Mouse (Mus musculus) heart, adult 8-10 months (tissue): Measurements from ENCODE around the gene Supt3. TPM values are rescaled to one million over a fixed set of nuclear protein-coding genes. Genes with fewer than 3 reads are reported as not detected.

Experiments
- DNase-seq: peaks from one replicate; pipeline ENCODE4 v3.0.0; 2022; ENCODE audit warnings: low spot score
- total RNA-seq, 4 experiments: library from RNA; stranded (reverse); gene quantifications; 2 replicates each; pipeline ENCODE4 v1.2.4; 2022

The Supt3 gene
- total RNA-seq, 4 experiments from 2014 or later, result 15.4 to 18.3 (median 17.4) TPM

DNA sequence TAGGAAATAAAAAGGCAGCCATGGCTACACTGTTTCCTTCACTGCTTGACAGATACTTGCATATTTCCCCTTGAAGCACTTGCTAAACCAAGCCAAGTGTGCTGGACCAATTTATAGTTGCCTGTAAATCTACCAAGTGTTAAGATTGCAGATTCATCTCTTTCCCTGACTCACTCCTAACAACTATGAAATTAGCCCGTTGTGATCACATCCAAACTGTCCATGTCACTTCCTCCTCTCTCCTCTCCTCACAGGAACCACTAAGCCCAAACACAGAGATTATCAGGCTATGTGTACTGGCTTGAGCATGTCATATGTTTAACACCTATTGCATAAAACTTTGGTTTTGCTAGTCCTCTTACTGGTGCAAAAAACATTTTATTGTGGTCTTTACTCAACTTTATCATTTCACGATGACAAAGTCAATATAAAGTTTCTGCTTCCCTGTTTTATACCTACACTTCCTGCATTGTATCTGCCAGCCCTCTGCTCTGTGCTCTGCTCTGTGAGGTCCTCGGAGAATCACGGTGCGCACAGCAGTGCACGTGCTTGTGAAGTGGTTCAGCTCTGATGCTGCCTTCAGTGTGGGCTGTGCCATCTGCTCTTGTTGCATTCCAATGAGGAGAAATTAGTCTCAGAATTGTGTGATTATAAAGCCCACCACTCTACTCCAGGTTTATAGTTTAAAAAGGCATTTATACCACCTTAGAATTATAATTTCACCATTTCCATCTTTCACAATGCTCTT lies 186.3 kb downstream of the Supt3 start:
- DNase-seq, result no peak

- no peak for DNase-seq
These were observed 190.2 kb downstream of the Supt3 start for GRCm38 (mm10) chr17:44967186-44967585.

GRCm38 (mm10) chr17:44970255-44970654 lies 193.3 kb downstream of the Supt3 start:
- DNase-seq, result no peak

GRCm38 (mm10) chr17:44973489-44973888 lies 196.5 kb downstream of the Supt3 start:
- DNase-seq, result no peak

- DNase-seq, result no peak
These were observed 200.7 kb downstream of the Supt3 start for GRCm38 (mm10) chr17:44977690-44978089.

DNA sequence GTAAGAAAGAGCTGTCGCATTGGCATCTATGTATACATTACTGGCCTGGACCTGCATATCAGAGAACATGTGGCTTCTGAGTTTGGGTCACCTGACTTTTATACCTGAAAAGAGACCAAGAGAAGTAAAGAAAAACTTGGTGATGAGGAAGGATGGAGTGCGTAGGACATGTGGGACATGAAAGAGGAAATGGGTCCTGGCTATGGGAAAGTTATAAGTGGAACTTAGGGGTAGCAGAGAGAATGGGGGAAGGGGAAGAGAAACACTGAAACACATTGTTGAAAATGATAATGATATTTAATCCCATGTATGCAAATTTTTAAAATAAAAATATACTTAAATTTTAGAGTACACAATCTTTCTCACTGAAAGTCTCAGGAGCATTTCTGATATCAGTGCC lies 211.0 kb downstream of the Supt3 start:
- no peak for DNase-seq

- no peak for DNase-seq
These were observed 226.4 kb downstream of the Supt3 start for GRCm38 (mm10) chr17:45003311-45003710.

- DNase-seq, result no peak
These were observed 227.7 kb downstream of the Supt3 start for GRCm38 (mm10) chr17:45004477-45005170.

GRCm38 (mm10) chr17:45007461-45007860 lies 230.5 kb downstream of the Supt3 start:
- no peak for DNase-seq

GRCm38 (mm10) chr17:45008663-45009062 lies 231.7 kb downstream of the Supt3 start:
- DNase-seq, result no peak

DNA sequence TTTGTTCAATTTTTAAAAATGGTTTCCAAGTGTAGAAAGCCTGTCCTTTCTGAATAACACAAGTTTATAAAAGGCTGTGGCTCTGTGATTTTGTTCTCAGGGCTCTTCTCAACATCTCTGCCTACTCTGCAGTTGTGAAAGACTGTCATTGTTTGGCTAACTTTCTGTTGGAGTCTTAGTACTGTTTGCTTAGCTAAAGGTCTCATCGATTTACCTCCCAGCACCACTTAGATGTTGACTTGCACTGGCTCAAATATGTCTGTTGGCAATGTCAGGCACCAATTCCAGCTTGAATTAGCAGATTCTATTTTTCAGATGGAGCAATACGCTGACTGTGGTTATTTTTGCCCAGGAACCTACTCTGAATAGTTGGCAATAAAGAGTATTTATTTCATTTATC lies 233.5 kb downstream of the Supt3 start:
- DNase-seq, result no peak

DNA sequence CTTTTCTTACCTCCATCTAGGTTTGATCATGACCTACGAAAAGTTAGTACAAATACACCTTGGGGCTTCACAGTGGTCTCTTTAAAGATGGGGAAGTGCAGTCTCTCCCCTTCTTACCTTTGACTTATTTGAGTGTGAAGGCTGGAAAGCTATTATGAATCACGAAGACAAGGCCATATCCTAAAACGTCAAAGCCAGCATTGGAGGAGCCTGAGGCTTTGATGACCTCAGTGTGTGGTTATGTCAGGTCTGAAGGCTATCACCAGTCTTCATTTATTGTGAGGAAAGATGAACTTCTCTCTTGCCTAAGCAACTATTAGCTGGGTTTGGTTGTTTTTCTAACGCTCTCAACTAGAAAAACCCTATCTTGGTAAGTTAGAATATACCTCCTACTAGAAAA lies 239.8 kb downstream of the Supt3 start:
- no peak for DNase-seq

DNA sequence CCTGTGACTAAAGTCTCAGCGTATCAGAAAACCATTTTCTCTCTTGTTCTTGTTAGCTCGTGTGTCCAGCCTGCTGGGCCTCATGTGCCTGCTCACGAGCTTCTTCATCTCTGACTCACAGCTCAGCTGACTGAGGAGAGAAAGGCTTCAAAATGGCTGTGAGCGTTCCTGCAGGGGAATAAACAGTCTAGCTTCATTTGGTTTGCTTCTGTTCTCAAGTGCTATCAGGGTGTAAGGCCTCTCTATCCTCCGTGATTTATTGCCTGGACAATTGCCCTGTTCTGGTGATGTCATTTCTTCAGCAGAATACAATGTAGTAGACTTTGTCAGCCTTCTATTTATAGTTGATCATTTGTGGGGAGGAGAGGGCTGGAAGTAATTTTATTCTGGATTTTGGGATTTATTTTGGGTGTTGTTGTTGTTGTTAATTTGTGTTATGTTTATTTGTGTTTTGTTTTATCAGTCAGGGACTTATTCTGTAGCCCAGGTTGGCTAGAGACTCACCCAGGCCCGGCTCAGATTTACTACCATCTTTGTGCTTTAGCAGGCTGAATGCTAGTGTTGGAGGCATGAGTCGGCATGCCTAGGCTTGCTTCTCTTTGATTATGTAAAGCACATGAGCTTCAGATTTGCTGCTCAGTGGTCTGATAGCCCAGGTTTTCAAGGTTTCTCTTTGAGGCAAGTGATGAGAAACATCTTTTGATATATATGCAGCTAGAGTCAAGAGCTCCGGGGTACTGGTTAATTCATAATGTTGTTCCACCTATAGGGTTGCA lies 243.4 kb downstream of the Supt3 start:
- peak; percentile 54 for DNase-seq

DNA sequence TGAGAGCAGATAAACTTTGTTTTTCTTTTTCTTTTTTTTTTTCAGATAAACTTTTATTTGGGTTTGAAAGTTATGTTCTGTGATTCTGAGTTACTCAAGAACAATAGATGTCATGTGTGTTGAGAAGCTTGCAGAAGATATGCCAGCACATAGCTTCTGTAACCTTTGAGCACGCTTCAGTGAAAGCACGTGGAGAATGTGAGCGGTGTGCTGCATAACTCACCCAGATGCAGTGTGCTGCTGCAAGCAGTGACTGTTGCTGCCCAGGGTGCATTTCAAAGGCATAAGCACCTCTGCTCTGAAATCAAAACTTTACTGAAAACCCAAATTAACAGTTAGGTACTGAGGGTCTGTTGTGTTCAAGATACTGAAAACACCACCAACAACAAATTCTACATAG lies 251.5 kb downstream of the Supt3 start:
- no peak for DNase-seq

GRCm38 (mm10) chr17:45029106-45029505 lies 252.2 kb downstream of the Supt3 start:
- DNase-seq, result no peak

- no peak for DNase-seq
These were observed 255.3 kb downstream of the Supt3 start for GRCm38 (mm10) chr17:45032209-45032608.

- DNase-seq, result no peak
These were observed 256.7 kb downstream of the Supt3 start for GRCm38 (mm10) chr17:45033617-45034016.

- no peak for DNase-seq
These were observed 264.1 kb downstream of the Supt3 start for GRCm38 (mm10) chr17:45041084-45041483.

DNA sequence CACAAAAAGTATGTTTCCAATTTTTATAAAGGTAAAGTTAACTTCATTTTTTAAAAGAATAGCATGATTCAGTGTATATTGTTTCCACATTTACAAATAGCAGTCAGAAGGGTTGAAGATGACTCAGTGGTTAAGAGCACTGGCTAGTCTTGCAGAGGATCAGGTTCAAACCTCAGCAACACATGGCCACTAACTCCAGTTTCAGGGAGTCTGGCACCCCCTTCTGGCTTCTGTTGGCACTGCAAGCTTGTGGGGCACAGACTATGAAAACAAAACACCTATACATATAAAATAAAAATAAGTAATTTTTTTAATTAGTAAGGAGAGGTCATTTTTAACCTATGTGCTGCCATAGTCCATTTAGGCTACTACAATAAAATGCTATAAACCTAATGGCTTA lies 268.9 kb downstream of the Supt3 start:
- no peak for DNase-seq

GRCm38 (mm10) chr17:45046583-45046982 lies 269.6 kb downstream of the Supt3 start:
- DNase-seq, result no peak

DNA sequence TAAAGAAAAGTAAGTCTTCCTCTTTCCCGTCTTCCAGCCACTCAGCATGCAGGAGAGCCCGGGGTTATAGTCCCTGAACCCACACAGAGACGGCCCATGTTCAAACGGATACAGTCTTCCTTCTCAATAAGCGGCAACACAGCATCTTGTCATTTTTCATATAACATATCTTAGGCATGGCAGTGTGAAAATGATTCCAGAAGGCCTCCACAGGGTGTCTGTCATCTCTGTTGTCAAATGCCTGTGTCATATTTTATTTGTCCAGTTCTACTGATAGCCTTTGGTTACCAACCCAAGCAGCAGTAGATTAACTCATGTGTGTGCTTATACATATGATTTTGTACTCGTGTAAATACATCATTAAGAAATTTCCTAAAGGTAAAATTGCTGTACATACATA lies 270.3 kb downstream of the Supt3 start:
- DNase-seq, result no peak

GRCm38 (mm10) chr17:45051971-45052370 lies 275.0 kb downstream of the Supt3 start:
- no peak for DNase-seq

GRCm38 (mm10) chr17:45053371-45053770 lies 276.4 kb downstream of the Supt3 start:
- DNase-seq, result no peak
